Mouse (Mus musculus): ENCODE results near the gene Ppp1r9a.

Gene Ppp1r9a

DNA sequence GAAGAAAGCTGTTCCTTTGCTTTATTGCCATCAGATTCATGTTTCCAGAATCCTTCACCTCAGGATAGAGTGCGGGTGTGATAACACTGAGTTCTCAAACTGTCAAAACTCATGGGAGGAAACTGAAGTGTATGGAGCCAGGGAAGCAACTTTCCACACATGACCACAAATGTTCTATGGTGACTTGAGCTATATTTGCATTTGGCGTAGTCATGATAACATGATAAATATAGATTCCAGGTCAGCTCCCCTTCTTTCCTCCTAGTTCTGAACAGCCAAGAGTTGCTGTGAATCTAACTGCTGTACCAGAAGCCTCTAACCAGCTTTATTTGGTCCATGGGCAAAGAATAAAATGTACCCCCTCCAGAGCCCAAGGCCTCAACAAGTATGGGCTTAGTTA is 249.5 kb downstream of the Ppp1r9a start:
- intact Hi-C loops (cut with DNase I) = no loop called here

- intact Hi-C loops (cut with DNase I) = no loop called here
Observed at GRCm38 (mm10) chr6:5154786-5155185, 252.1 kb downstream of the Ppp1r9a start.

- intact Hi-C loops (cut with DNase I) = no loop called here
Observed at GRCm38 (mm10) chr6:5155313-5155927, 252.7 kb downstream of the Ppp1r9a start.

DNA sequence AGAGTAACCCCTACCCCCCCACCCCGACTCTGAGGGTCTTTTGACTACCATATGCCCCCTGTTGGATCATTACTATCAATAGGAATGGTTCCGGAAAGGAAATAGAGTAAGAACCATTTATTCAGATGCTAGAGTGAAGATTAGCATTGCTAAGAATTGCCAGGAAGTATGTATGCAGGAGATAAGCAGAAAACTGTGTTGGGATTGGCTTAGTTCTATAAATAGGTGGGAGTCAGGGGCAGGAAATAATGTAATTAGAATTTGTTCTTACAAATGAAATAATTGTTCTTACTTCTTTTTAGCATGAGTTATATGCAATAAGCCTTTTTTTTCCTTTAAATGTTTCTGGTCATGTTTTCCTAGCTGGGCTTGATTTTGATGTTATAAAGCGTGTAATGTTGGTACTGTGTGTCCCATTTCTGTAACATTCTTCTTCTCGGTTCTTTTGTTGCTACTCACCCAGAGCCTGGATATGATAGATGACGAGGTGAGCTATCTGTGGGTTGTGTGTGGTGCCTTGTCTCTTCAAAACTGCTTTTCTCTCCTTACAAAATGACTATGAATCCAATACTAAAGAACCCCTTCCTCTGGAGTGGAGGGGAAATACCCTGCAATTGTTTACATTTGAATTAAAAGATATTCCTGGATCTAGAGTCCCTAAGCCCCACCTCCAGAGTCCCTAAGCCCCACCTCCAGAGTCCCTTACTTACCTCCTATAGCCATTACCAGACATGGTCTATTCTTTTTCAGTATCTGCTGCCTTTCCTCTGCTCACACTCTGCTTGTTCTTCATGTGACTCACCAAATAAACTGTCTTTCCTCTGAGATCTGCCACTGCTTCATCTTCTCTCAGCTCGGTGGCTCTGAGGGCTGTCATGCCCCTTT is 254.1 kb downstream of the Ppp1r9a start:
- intact Hi-C loops (cut with DNase I) = no loop called here

DNA sequence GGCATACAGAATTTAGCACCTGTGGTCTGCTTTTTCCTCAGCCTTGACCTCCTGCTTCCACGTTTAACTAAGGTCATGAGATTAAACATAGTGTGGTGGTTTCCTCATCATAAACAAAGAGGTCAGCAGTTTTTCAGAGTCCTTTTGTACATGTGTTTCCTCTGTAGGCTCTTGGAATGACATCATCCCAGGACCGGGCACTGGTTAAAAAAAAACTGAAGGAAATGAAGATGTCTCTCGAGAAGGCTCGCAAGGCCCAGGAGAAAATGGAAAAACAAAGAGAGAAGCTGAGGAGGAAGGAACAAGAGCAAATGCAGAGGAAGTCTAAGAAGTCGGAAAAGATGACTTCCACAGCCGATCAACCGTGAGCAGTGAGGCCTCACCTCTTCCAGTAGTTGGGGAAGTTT is 256.7 kb downstream of the Ppp1r9a start:
- intact Hi-C loops (cut with DNase I) = no loop called here

GRCm38 (mm10) chr6:5162052-5162451 is 259.3 kb downstream of the Ppp1r9a start:
- intact Hi-C loops (cut with DNase I) = no loop called here

DNA sequence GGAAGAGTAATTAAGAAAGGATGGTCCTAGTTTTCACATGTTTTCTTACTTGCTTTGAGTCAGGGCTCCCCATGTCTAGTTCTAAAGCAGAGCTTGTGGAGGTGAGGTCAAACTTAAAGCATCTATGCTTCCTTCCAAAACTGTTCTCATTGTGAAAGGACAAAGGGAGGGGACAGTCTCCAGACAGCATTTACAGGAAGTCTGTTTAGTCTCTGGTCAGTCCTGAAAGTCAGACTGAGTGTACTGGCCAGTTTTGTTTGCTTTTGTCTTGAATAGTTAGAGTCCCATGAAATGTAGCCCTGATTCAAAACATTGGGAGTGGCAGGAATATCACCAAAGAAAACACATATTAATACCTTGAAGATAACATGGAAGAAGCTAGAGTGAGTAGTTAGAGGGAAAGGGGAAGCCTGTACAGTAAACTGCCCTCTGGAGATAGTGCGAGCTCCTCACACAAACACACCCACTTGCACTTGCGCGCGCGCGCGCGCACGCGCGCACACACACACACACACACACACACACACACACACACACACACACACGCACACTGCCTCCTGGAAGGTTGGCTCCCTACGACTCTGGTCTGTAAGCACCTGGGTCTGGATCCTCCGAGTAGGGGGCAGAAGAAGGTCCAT is 260.9 kb downstream of the Ppp1r9a start:
- intact Hi-C loops (cut with DNase I) = no loop called here

- intact Hi-C loops (cut with DNase I) = no loop called here
Observed at GRCm38 (mm10) chr6:5164855-5165254, 262.1 kb downstream of the Ppp1r9a start.

GRCm38 (mm10) chr6:5167051-5167677 is 264.4 kb downstream of the Ppp1r9a start:
- intact Hi-C loops (cut with DNase I) = no loop called here

DNA sequence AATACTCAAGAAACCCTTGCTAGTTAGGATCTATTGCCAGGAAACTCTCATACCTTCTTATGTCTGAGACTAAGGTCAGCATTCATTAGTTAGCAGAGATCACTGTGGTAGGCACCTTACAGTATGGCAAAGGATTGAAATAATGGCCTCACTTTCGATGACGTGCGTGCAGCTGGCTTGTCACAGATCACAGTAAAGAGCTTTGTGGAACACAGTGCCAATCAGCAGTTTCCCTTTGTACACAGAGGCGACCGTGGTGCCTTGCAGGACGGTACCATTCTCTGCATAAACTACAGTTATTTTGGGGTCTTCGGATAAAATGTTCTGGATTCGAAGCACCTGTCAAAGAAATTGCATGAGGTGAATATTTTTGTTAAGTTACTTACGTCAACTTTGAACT is 265.4 kb downstream of the Ppp1r9a start:
- intact Hi-C loops (cut with DNase I) = no loop called here

DNA sequence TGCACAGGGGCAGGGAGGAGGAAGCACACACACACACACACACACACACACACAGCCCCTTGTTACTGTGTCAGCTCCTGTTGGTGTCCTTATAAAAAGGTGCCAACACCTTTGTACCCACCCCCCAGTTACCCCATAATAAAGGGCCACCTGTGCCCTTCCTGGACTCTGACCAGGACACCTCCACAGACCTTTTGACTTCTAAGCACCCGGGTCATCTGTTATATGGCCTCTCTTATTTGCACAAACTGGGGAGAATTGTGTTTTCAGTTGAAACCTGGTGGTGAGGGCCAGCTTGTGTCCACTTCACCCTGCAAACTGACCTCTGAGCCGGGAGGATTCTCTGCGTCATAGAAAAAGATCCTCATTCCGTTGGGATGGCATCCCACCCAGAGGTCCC is 268.7 kb downstream of the Ppp1r9a start:
- intact Hi-C loops (cut with DNase I) = no loop called here

GRCm38 (mm10) chr6:5172571-5172970 is 269.9 kb downstream of the Ppp1r9a start:
- intact Hi-C loops (cut with DNase I) = no loop called here

GRCm38 (mm10) chr6:5174179-5174812 is 271.6 kb downstream of the Ppp1r9a start:
- intact Hi-C loops (cut with DNase I) = no loop called here

GRCm38 (mm10) chr6:5177967-5178891 is 275.5 kb downstream of the Ppp1r9a start:
- intact Hi-C loops (cut with DNase I) = no loop called here

DNA sequence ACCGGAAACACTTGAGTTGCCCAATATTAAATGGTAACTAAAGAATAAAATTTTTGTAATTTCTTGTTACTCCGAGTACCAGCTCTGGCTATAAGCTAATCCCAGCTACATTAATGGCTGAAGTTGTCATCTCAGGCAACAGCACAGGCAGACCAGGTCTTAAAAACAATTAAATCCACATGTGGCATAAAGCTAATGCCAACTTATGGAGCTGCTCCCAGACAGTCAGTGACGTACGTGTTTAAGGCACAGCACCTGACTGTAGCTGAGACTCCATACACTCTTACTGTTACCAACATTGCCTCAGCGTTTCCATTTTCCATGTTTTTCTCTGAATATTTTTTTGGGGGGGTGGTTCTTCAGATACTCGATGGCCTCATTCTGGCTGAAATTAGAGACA is 276.5 kb downstream of the Ppp1r9a start:
- intact Hi-C loops (cut with DNase I) = no loop called here

DNA sequence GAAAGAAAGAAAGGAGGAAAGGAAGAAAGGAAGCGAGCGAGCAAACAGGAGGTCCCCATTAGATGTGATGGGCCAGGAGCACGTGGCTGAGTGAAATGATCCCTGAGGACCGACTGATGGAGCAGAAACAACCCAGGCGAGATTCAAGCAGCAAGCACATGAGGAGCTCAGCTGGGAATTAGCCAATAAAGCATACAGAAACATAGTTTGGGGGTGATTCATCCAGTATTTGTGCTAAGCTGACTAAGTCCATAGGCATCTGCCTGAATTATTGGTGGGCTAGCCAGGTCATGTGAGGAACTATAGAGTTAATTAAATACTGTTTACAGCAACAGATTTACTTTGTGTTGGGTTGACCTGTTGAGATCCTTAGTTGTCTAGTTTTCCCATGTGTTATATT is 277.9 kb downstream of the Ppp1r9a start:
- intact Hi-C loops (cut with DNase I) = no loop called here

DNA sequence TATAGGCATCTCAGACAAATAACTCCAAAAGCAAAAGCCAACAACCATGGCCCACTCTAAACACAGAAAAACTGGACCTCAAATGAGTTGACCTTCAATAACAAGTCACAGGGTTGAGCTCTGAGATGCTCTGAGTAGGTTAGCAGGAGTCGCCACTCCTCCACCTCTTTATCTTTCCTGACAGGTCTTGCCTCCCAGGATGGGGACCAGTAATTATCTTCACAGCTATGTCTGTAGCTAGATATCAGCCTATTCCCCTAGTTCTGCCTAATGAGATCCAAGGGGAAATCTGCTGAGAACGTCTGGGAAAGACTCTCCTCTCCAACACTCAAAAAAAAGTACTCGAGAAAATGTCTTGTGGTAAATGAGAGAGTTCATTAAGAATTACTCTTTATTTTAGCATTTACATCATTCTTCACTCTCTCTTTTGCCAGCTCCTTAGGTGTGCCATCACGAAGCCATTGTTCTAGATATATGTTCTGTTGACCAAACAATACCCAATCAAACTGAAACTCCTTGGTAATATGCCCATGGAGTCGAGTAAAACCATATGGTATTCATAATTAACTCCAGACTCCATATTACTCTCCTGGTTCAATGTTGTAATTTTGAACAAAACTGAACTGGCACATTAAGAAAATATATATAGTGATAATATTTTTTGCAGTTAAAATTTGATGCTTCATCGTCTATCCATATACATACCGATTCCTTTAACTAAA is 283.7 kb downstream of the Ppp1r9a start:
- intact Hi-C loops (cut with DNase I) = no loop called here

DNA sequence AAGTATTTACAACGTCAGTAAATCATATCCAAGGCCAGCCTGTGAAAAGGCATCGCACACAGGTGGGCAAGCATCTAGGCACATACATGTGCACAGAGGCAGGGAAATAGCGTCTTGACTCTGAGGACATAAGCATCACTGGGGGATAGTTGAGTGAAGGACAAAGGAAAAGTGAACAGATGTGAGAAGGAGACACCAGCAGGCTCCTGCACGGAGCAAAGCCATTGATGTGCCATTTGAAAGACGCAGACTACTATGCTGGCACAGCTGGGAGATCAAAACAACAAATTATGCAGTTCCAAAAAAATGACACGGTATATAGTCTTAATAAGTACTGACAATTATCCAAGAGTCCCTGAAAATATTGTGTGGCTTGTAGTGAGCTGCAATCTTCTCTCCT is 284.9 kb downstream of the Ppp1r9a start:
- intact Hi-C loops (cut with DNase I) = no loop called here

DNA sequence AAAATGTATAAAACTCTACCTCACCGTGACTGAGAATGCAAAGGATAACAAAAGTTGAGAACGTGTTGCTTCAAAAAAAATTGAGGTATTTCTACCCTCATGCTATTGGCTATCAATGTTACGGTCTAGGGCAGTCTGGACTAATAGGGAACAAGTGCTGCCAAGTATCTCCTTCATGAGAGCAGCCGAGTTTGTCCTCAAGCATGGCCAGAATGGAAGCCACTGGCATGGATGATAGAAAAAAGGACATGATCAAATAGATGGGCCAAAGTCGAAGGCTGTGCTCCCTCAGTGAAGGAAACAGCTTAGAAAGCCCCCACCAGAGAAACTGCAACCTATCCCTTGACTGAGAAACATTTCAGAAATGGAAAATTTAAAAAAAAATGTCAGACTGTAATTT is 285.3 kb downstream of the Ppp1r9a start:
- intact Hi-C loops (cut with DNase I) = no loop called here

GRCm38 (mm10) chr6:5188938-5189337 is 286.2 kb downstream of the Ppp1r9a start:
- intact Hi-C loops (cut with DNase I) = no loop called here

All from adrenal gland (tissue).